Mouse (Mus musculus) forebrain, embryonic 16.5 days (tissue): Measurements from ENCODE around the gene Cux1. TPM values are rescaled to one million over a fixed set of nuclear protein-coding genes. Genes with fewer than 3 reads are reported as not detected.
"Not testable (repeated sequence)": the region's sequence is repeated elsewhere in the genome, so short reads cannot be mapped to it uniquely, and the experiment has no call there.

Source experiments
- ATAC-seq: fragments of 200-750 bp; cut with Nextera tagmentation; 2 replicates; pipeline ENCODE4 v1.8.0; 2017; ENCODE audit warnings: mild to moderate bottlenecking, moderate library complexity
- H3K27ac ChIP-seq: fragments of 300-500 bp; sonication (generic); 2 replicates; pipeline ENCODE4 v1.5.1; 2014; ENCODE audit warnings: low read length, control low read depth
- H3K27me3 ChIP-seq: fragments of 300-500 bp; sonication (generic); replicated peaks from 2 replicates; pipeline ENCODE4 v1.6.1; 2014; ENCODE audit warnings: low read length; ENCODE audit not compliant: control insufficient read depth, insufficient read depth
- H3K36me3 ChIP-seq: fragments of 300-500 bp; sonication (generic); 2 replicates; pipeline ENCODE4 v1.6.1; 2014; ENCODE audit not compliant: control insufficient read depth, insufficient read depth
- H3K4me1 ChIP-seq: fragments of 300-500 bp; sonication (generic); replicated peaks from 2 replicates; pipeline ENCODE4 v1.6.1; 2014; ENCODE audit warnings: low read length; ENCODE audit not compliant: control insufficient read depth, insufficient read depth
- H3K4me2 ChIP-seq: fragments of 300-500 bp; sonication (generic); 2 replicates; pipeline ENCODE4 v1.6.1; 2014; ENCODE audit warnings: mild to moderate bottlenecking, low read length, control low read depth
- H3K4me3 ChIP-seq: fragments of 300-500 bp; sonication (generic); replicated peaks from 2 replicates; pipeline ENCODE4 v1.5.1; 2014; ENCODE audit warnings: mild to moderate bottlenecking, low read length, control low read depth
- H3K9ac ChIP-seq: fragments of 300-500 bp; sonication (generic); replicated peaks from 2 replicates; pipeline ENCODE4 v1.6.1; 2014; ENCODE audit warnings: low read depth, low read length, control low read depth
- H3K9me3 ChIP-seq: fragments of 300-500 bp; sonication (generic); 2 replicates; pipeline ENCODE4 v1.6.1; 2016; ENCODE audit warnings: low read length; ENCODE audit not compliant: control insufficient read depth
- WGBS: fragments of 180-500 bp; shearing (Covaris S2); extraction: QIAGEN DNeasy Blood & Tissue Kit; methylation state at CpG from one replicate; pipeline ENCODE4 v1.1.7; 2014; 5-methylcytosine and 5-hydroxymethylcytosine counted together
- polyA plus RNA-seq: library from polyadenylated mRNA; unstranded; fragments of >200 nt; fragmentation: Nextera tagmentation; extraction: Ambion mirVana; gene quantifications from 2 replicates; pipeline ENCODE4 v1.2.1, GENCODE M21; 2015

Gene Cux1
- polyA plus RNA-seq, 1 experiment from 2014 or later = 138 TPM

GRCm38 (mm10) chr5:136476272-136476671 is 91.0 kb downstream of the Cux1 start:
- Histone ChIP-seq H3K9ac (no peak overlapping the region), H3K36me3 (no peaks in the 10 kb centered on the region), H3K27ac (no peak overlapping the region), H3K4me1 (peaks cover 7% of the 10 kb centered on the region; the same call in 1 of the 2 replicates), H3K4me2 (no peak overlapping the region), H3K27me3 (no peaks in the 10 kb centered on the region), H3K4me3 (no peak overlapping the region), H3K9me3 (no peaks in the 10 kb centered on the region)
- no peak for ATAC-seq
- 83% methylated on average over 3 of the region's 3 CpGs for WGBS

GRCm38 (mm10) chr5:136475161-136475560 is 92.1 kb downstream of the Cux1 start:
- no peak overlapping the region for H3K27ac ChIP-seq
- H3K9ac ChIP-seq = no peak overlapping the region
- H3K9me3 ChIP-seq = no peaks in the 10 kb centered on the region
- H3K4me1 ChIP-seq = peaks cover 7% of the 10 kb centered on the region; the same call in 1 of the 2 replicates
- no peak overlapping the region for H3K4me2 ChIP-seq
- H3K4me3 ChIP-seq = no peak overlapping the region
- H3K36me3 ChIP-seq = no peaks in the 10 kb centered on the region
- no peak for ATAC-seq
- H3K27me3 ChIP-seq = no peaks in the 10 kb centered on the region
- 85% methylated on average over 1 of the region's 1 CpGs for WGBS

- ATAC-seq = no peak
- Histone ChIP-seq H3K36me3 (no peaks in the 10 kb centered on the region), H3K4me2 (no peak overlapping the region), H3K4me1 (peaks cover 7% of the 10 kb centered on the region; the same call in 1 of the 2 replicates), H3K27me3 (no peaks in the 10 kb centered on the region), H3K9me3 (no peaks in the 10 kb centered on the region), H3K27ac (no peak overlapping the region), H3K4me3 (no peak overlapping the region), H3K9ac (no peak overlapping the region)
- 85% methylated on average over 3 of the region's 3 CpGs for WGBS
Measured at GRCm38 (mm10) chr5:136474086-136474485, 93.2 kb downstream of the Cux1 start.

GRCm38 (mm10) chr5:136473337-136473736 is 94.0 kb downstream of the Cux1 start:
- WGBS = 54% methylated on average over 6 of the region's 6 CpGs
- Histone ChIP-seq H3K36me3 (no peaks in the 10 kb centered on the region), H3K4me2 (no peak overlapping the region), H3K27ac (no peak overlapping the region), H3K4me1 (peaks cover 11% of the 10 kb centered on the region), H3K27me3 (no peaks in the 10 kb centered on the region), H3K4me3 (no peak overlapping the region), H3K9ac (no peak overlapping the region), H3K9me3 (no peaks in the 10 kb centered on the region)
- ATAC-seq = no peak

- H3K9ac ChIP-seq = no peak overlapping the region
Measured at GRCm38 (mm10) chr5:136472846-136473245, 94.4 kb downstream of the Cux1 start.

GRCm38 (mm10) chr5:136470985-136471735 is 96.1 kb downstream of the Cux1 start:
- not testable (repeated sequence) for H3K4me3 ChIP-seq, H3K36me3 ChIP-seq, H3K4me2 ChIP-seq, H3K9me3 ChIP-seq, H3K9ac ChIP-seq, H3K27me3 ChIP-seq, H3K27ac ChIP-seq, ATAC-seq
- 51% methylated on average over 2 of the region's 2 CpGs for WGBS
- peaks cover 23% of the 10 kb centered on the region for H3K4me1 ChIP-seq

More at GRCm38 (mm10) chr5:136472846-136473245, 94.4 kb downstream of the Cux1 start:
- no peak overlapping the region for H3K27ac ChIP-seq
- 71% methylated on average over 6 of the region's 6 CpGs for WGBS
- H3K36me3 ChIP-seq = no peaks in the 10 kb centered on the region
- H3K4me3 ChIP-seq = no peak overlapping the region
- H3K27me3 ChIP-seq = no peaks in the 10 kb centered on the region
- ATAC-seq = no peak
- H3K4me1 ChIP-seq = peaks cover 16% of the 10 kb centered on the region
- no peaks in the 10 kb centered on the region for H3K9me3 ChIP-seq
- no peak overlapping the region for H3K4me2 ChIP-seq

- Histone ChIP-seq H3K27ac (no peak overlapping the region), H3K9me3 (no peaks in the 10 kb centered on the region), H3K27me3 (no peaks in the 10 kb centered on the region), H3K36me3 (no peaks in the 10 kb centered on the region), H3K9ac (no peak overlapping the region), H3K4me3 (no peak overlapping the region), H3K4me1 (peaks cover 35% of the 10 kb centered on the region), H3K4me2 (no peak overlapping the region)
- no peak for ATAC-seq
- 72% methylated on average over 1 of the region's 1 CpGs for WGBS
Measured at GRCm38 (mm10) chr5:136469301-136469700, 98.0 kb downstream of the Cux1 start.

GRCm38 (mm10) chr5:136467360-136467999 is 99.8 kb downstream of the Cux1 start:
- H3K36me3 ChIP-seq = no peaks in the 10 kb centered on the region
- peaks cover 43% of the 10 kb centered on the region for H3K4me1 ChIP-seq
- no peak overlapping the region for H3K4me3 ChIP-seq
- H3K27ac ChIP-seq = no peak overlapping the region
- H3K4me2 ChIP-seq = no peak overlapping the region
- no peak overlapping the region for H3K9ac ChIP-seq
- H3K27me3 ChIP-seq = no peaks in the 10 kb centered on the region
- no peaks in the 10 kb centered on the region for H3K9me3 ChIP-seq
- ATAC-seq = 0 out of 2 replicates have a peak, but pooled peaks have one; percentile 38
- WGBS = 8% methylated on average over 6 of the region's 8 CpGs

- Histone ChIP-seq H3K4me2 (no peak overlapping the region), H3K4me1 (peaks cover 45% of the 10 kb centered on the region), H3K9me3 (no peaks in the 10 kb centered on the region), H3K36me3 (no peaks in the 10 kb centered on the region), H3K4me3 (no peak overlapping the region), H3K9ac (no peak overlapping the region), H3K27me3 (no peaks in the 10 kb centered on the region), H3K27ac (no peak overlapping the region)
- WGBS = 42% methylated on average over 11 of the region's 11 CpGs
- no peak for ATAC-seq
Measured at GRCm38 (mm10) chr5:136465770-136466406, 101.4 kb downstream of the Cux1 start.
